Mouse (Mus musculus) testis, adult 2 months (tissue): ENCODE measurements around the gene Ngef.

Source experiments
- CTCF ChIP-seq: fragments of 200-500 bp; IDR thresholded peaks from 2 replicates; pipeline ENCODE4 v1.5.1; 2012; ENCODE audit warnings: low read depth, mild to moderate bottlenecking, inconsistent platforms, low read length, moderate library complexity; ENCODE audit not compliant: control insufficient read depth, insufficient read depth, insufficient replicate concordance
- POLR2A ChIP-seq: fragments of 200-500 bp; IDR thresholded peaks from 2 replicates; pipeline ENCODE4 v1.6.1; 2012; ENCODE audit warnings: low read depth, mild to moderate bottlenecking, inconsistent platforms, low read length, moderate library complexity; ENCODE audit not compliant: control insufficient read depth

DNA sequence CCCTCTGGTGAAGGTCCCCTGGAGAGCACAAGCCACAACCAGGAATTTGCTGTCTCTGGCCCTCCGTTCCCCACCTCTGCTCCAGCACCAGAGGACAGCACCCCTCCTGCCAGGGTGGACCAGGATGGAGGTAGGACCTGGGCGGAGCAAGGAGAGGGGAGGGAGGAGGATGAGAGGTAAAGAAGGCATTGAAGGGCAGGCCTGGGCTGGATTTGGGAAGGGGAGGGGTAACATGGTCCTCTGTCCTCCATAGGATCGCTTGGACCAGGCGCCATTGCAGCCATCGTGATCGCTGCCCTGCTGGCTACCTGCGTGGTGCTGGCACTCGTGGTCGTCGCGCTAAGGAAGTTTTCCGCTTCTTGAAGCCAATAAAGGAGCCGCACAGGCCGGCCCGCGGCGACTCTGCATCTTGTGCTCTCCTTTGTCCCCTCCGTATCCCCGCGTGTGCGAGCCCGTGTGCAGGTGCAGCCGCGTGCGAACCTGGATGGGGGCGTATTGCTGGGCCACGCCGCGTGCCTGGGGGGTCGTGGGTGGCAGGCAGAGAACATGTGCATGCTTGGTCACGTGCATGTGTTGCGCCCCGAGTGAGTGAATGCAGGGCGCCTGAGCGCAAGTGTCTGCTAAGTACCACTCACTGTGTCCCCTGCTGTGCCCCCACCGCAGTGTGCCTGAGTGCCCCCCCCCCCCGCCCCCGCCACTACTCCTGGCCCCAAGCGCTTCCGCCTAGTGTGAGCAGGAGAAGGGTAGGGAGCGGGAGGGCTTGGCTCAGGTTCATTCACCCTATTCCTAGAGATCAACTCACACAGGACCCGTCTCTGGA is 98.4 kb downstream of the Ngef start:
- no peak for TF ChIP-seq POLR2A
- no peak for TF ChIP-seq CTCF
